Mouse (Mus musculus) gastrocnemius, adult 8-10 months (tissue): ENCODE results near the gene Gm5724. TPM values are rescaled to one million over a fixed set of nuclear protein-coding genes. Genes with fewer than 3 reads are reported as not detected.

Experiments used
- DNase-seq, 2 experiments: peaks; one replicate each; pipeline ENCODE4 v3.0.0; 2022; ENCODE audit warnings: low spot score in 2 of 2
- total RNA-seq, 4 experiments: library from RNA; stranded (reverse); gene quantifications; 2 replicates each; pipeline ENCODE4 v1.2.4; 2022

The Gm5724 gene
- total RNA-seq = not detected

DNA sequence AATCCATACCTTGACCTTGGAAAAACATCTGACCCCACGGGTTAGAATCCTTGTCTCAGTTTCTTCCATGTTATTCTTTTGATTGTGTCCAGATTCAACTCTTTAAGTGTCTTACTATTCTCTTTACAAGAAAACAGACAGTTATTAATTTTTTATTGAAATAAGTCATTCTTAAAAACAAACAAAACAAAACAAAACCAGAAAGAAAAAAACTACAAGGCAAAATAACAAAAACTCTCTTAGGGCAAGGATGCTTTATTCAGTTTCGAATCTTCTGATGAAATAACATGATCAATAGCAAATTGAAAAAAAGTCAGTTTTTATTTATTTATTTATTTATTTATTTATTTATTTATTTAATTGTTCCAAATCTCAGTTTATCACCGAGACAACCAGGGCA is at the start of gene Gm5724:
Gm5724 (minus strand) TSS at position 101 of the 400 bp plus-strand sequence.
- no peak for DNase-seq

GRCm38 (mm10) chr6:141797837-141798236 is 24.2 kb upstream of the Gm5724 start:
- DNase-seq = no peak

GRCm38 (mm10) chr6:141774476-141774875 is 866 bp upstream of the Gm5724 start:
- DNase-seq = no peak

DNA sequence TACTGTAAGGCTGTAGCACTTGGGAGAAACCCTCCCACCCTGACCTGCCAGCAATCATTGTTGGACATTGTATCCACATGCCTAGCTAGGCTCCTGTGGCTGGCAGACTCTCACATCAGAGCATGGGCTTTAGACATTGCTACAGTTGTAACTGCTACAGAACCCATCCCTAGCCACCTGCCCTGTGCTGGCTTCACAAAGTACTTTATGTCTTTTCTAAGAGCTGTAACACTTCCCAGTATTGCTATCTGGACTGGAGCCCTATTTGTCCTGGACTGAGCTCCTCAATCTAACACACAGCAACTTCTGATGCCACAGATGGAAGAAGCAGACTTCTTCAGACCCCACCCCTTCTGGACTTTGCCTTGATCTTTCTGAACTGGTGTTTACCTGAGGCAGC is 82.4 kb downstream of the Gm5724 start:
- DNase-seq = no peak

GRCm38 (mm10) chr6:141687008-141687407 is 86.6 kb downstream of the Gm5724 start:
- DNase-seq = no peak

Other genes with a start within 250 kb of the Gm5724 start
- gene Slco1c1, start 249.4 kb downstream of the Gm5724 start, total RNA-seq = not detected
- under 1 TPM in 1 of 4 experiments, not detected in 3; 0.24 TPM for gene Slco1b2, start 144.3 kb downstream of the Gm5724 start, total RNA-seq
- gene Slco1a4, start 82.4 kb upstream of the Gm5724 start, total RNA-seq = under 1 TPM in 2 of 4 experiments, not detected in 2; 0.07 to 0.11 TPM
- under 1 TPM in 1 of 4 experiments, not detected in 3; 0.08 TPM for gene Slco1a1, start 173.2 kb upstream of the Gm5724 start, total RNA-seq
- gene Gm6614, start 237.6 kb upstream of the Gm5724 start, total RNA-seq = not detected